Comparison of ENCODE assay signal across 23 mouse cellular contexts in the genomic region with DNA sequence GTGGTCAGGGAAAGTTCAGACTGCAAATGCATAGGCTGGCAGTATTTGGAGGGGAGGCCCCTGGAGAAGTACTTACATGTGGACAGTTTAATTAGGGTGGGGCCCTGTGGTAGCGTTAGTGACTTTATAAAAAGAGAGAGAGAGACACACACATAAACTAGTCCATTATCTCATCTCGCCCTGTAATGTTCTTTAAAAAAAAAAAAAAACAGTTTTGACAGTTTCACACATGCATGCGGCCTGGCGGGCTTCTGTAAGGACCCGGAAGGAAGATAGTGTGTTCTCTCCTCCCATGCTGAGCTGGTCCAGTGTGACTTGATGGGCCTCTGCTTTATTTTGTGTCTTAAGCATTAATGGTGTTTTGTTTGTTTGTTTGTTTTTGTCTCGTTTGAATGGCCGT. TPM values are rescaled to one million over a fixed set of nuclear protein-coding genes. Genes with fewer than 3 reads are reported as not detected.
DNase-seq lines count a peak whose midpoint lies in the region; ATAC-seq and TF ChIP-seq lines count a peak whose summit lies in the region.
"Had no signal": no experiment of that assay in that cellular context is flagged by ENCODE, and none has a peak within 500 bp of the region (broad histone marks: within the 10 kb centered on the region; RNA-seq: fewer than 3 reads in every experiment).

No protein-coding gene starts in this region.

- H3K27ac ChIP-seq in CH12.LX (ENCODE audit: insufficient read depth, low read depth): no peak overlapping the region
- no peak overlapping the region for H3K27ac ChIP-seq in MEL (ENCODE audit: control insufficient read depth, low read depth, low read length)
- H3K27ac ChIP-seq: embryonic facial prominence, embryonic 13.5 days; embryonic facial prominence, embryonic 15.5 days; forebrain, embryonic 10.5 days; forebrain, embryonic 12.5 days had no signal

- no peak for TF ChIP-seq POLR2A in CH12.LX (IDR thresholded peaks at IDR 0.05; ENCODE audit: low read depth, low read length)
- no peak for TF ChIP-seq POLR2A in MEL (IDR thresholded peaks at IDR 0.05; ENCODE audit: control insufficient read depth in 1 of 2, insufficient read depth in 1 of 2, low read depth in 1 of 2, low read length in 2 of 2, poor library complexity in 1 of 2)

- no peak for TF ChIP-seq EP300 in CH12.LX (IDR thresholded peaks at IDR 0.05; ENCODE audit: low read length)
- TF ChIP-seq EP300 in MEL (IDR thresholded peaks at IDR 0.05; ENCODE audit: low read depth in 1 of 2, low read length in 2 of 2): no peak

- ATAC-seq in megakaryocyte-erythroid progenitor cell, adult 5-6 weeks (replicated peaks; ENCODE audit: low FRiP score, low TSS enrichment, poor library complexity, severe bottlenecking): peak; percentile 48
- ATAC-seq: forebrain, embryonic 14.5 days; forebrain, embryonic 16.5 days had no signal

- no peaks in the 10 kb centered on the region for H3K79me2 ChIP-seq in CH12.LX (replicated peaks; ENCODE audit: control insufficient read depth, extremely low read depth, insufficient read depth, poor library complexity, severe bottlenecking)
- no peaks in the 10 kb centered on the region for H3K79me2 ChIP-seq in MEL (ENCODE audit: control insufficient read depth, insufficient read depth, low read length, poor library complexity)

- H3K4me2 ChIP-seq in CH12.LX (ENCODE audit: insufficient read depth, low read depth, poor library complexity, severe bottlenecking): no peak overlapping the region
- H3K4me2 ChIP-seq: embryonic facial prominence, embryonic 13.5 days; embryonic facial prominence, embryonic 15.5 days; forebrain, embryonic 12.5 days had no signal

- peaks cover 18 to 65% of the 10 kb centered on the region in 2 experiments for H3K4me1 ChIP-seq in CH12.LX (ENCODE audit: control insufficient read depth in 1 of 2, insufficient read depth in 2 of 2)
- peaks cover 13 to 17% of the 10 kb centered on the region in 2 experiments for H3K4me1 ChIP-seq in MEL (ENCODE audit: control insufficient read depth in 1 of 2, insufficient read depth in 2 of 2, low read length in 2 of 2)

- in situ Hi-C loops in CH12.LX (cut with MboI; ENCODE audit: low pct_ligation_motif_present, low pct_unique_long_range_greater_than_20kb, low sequenced_read_pairs): no loop called here

- H3K9me3 ChIP-seq in CH12.LX (replicated peaks; ENCODE audit: low read length) (no peaks in the 10 kb centered on the region), MEL (replicated peaks; ENCODE audit: insufficient read depth, low read length) (no peaks in the 10 kb centered on the region)
- H3K9me3 ChIP-seq: embryonic facial prominence, embryonic 13.5 days; embryonic facial prominence, embryonic 15.5 days; forebrain, embryonic 10.5 days; forebrain, embryonic 12.5 days; G1E had no signal

- H3K27me3 ChIP-seq in CH12.LX (replicated peaks) (no peaks in the 10 kb centered on the region), MEL (ENCODE audit: control insufficient read depth in 1 of 2, insufficient read depth in 2 of 2, low read length in 2 of 2) (no peaks in the 10 kb centered on the region)
- H3K27me3 ChIP-seq: embryonic facial prominence, embryonic 15.5 days; forebrain, embryonic 12.5 days had no signal

- dilution Hi-C loops in CH12.LX (cut with MboI; ENCODE audit: extremely low pct_ligation_motif_present, extremely low pct_unique_long_range_greater_than_20kb, low sequenced_read_pairs): no loop called here

- H3K4me3 ChIP-seq in CH12.LX (replicated peaks in 1 of 3; ENCODE audit: low read depth in 2 of 3, low read length in 2 of 3, poor library complexity in 1 of 3) (no peak overlapping the region), MEL (ENCODE audit: control insufficient read depth in 1 of 2, insufficient read depth in 1 of 2, low read depth in 2 of 2, low read length in 2 of 2) (no peak overlapping the region)
- H3K4me3 ChIP-seq: embryonic facial prominence, embryonic 13.5 days; embryonic facial prominence, embryonic 15.5 days; erythroblast, embryonic 14.5 days; forebrain, embryonic 10.5 days; forebrain, embryonic 12.5 days had no signal

- DNase-seq in CH12.LX (ENCODE audit: extremely low read depth) (peak; percentile 21), MEL (ENCODE audit: low read depth, low spot score) (no peak)
- DNase-seq in testis, postnatal 10 days (ENCODE audit: low spot score): no peak
- no peak for DNase-seq in kidney, postnatal 36 days
- DNase-seq: adrenal gland, adult 2 months; adrenal gland, postnatal 10 days; adrenal gland, postnatal 25 days; cerebellum, adult 11 months; cerebellum, adult 18-20 months; cerebellum, adult 8-10 months; cerebellum, adult 9-11 months; cerebellum, postnatal 14 days; cerebellum, postnatal 36 days; embryo, embryonic 11 days had no signal

- TF ChIP-seq RAD21 in CH12.LX (IDR thresholded peaks at IDR 0.05; ENCODE audit: low read depth, low read length) (no peak), MEL (IDR thresholded peaks at IDR 0.05; ENCODE audit: low read depth, low read length) (no peak)

- H3K9ac ChIP-seq in CH12.LX (ENCODE audit: insufficient read depth, low read depth) (no peak overlapping the region), MEL (ENCODE audit: control insufficient read depth, low read depth, low read length, poor library complexity, severe bottlenecking) (no peak overlapping the region)
- H3K9ac ChIP-seq: embryonic facial prominence, embryonic 13.5 days; embryonic facial prominence, embryonic 15.5 days; forebrain, embryonic 12.5 days had no signal

- no peak for TF ChIP-seq CTCF in CH12.LX (conservative IDR thresholded peaks at IDR 0.05 in 1 of 2, IDR thresholded peaks at IDR 0.05 in 1 of 2; ENCODE audit: low read depth in 2 of 2, low read length in 2 of 2)
- TF ChIP-seq CTCF in MEL (IDR thresholded peaks at IDR 0.05 in 2 of 3, conservative IDR thresholded peaks at IDR 0.05 in 1 of 3; ENCODE audit: control insufficient read depth in 1 of 3, insufficient read depth in 1 of 3, low read depth in 2 of 3, low read length in 3 of 3, poor library complexity in 1 of 3, severe bottlenecking in 1 of 3): no peak

- H3K36me3 ChIP-seq in CH12.LX (replicated peaks in 1 of 2; ENCODE audit: control insufficient read depth in 1 of 2, insufficient read depth in 1 of 2, low read length in 1 of 2): peaks cover 0 to 2% of the 10 kb centered on the region in 2 experiments
- peaks cover 0 to 10% of the 10 kb centered on the region in 2 experiments; a peak in 2 of 4 replicates for H3K36me3 ChIP-seq in MEL (ENCODE audit: control insufficient read depth in 1 of 2, insufficient read depth in 2 of 2, low read length in 2 of 2)
- H3K36me3 ChIP-seq: embryonic facial prominence, embryonic 13.5 days; embryonic facial prominence, embryonic 15.5 days; forebrain, embryonic 10.5 days; forebrain, embryonic 12.5 days; G1E had no signal

TF ChIP-seq in CH12.LX, 34 proteins besides CTCF, POLR2A, EP300 and RAD21:
- TF ChIP-seq MAFK (IDR thresholded peaks at IDR 0.05; ENCODE audit: insufficient replicate concordance, low read length) (no peak), ZNF384 (IDR thresholded peaks at IDR 0.05; ENCODE audit: low read depth, low read length) (peak; percentile 70)

TF ChIP-seq in MEL, 35 proteins besides CTCF, POLR2A, EP300 and RAD21:
- TF ChIP-seq TBP (IDR thresholded peaks at IDR 0.05; ENCODE audit: low read depth, low read length) (no peak), POLR2AphosphoS2 (IDR thresholded peaks at IDR 0.05; ENCODE audit: low read length) (no peak), KAT2A (conservative IDR thresholded peaks at IDR 0.05; ENCODE audit: low read depth, low read length) (no peak), GATA1 (IDR thresholded peaks at IDR 0.05; ENCODE audit: low read depth, low read length) (no peak), UBTF (IDR thresholded peaks at IDR 0.05; ENCODE audit: borderline replicate concordance, insufficient read depth, low read depth, low read length) (no peak), ZKSCAN1 (IDR thresholded peaks at IDR 0.05; ENCODE audit: low read depth, low read length) (no peak), MAZ (IDR thresholded peaks at IDR 0.05; ENCODE audit: low read depth, low read length) (no peak), TAL1 (IDR thresholded peaks at IDR 0.05; ENCODE audit: low read length) (no peak), ETS1 (IDR thresholded peaks at IDR 0.05; ENCODE audit: low read depth, low read length) (no peak), MXI1 (IDR thresholded peaks at IDR 0.05; ENCODE audit: low read depth, low read length) (peak; percentile 78), ZNF384 (IDR thresholded peaks at IDR 0.05; ENCODE audit: low read depth, low read length) (peak; percentile 62), NELFE (IDR thresholded peaks at IDR 0.05; ENCODE audit: low read depth, low read length) (no peak), MYB (IDR thresholded peaks at IDR 0.05; ENCODE audit: low read depth, low read length) (no peak), MAX (IDR thresholded peaks at IDR 0.05; ENCODE audit: low read length) (no peak), CHD2 (IDR thresholded peaks at IDR 0.05; ENCODE audit: low read length) (no peak), TCF12 (IDR thresholded peaks at IDR 0.05; ENCODE audit: low read depth, low read length) (no peak)

RNA-seq across cellular contexts. Expression of a gene that starts 45.7 kb away (rescaled TPM):
- total RNA-seq in CH12.LX (2012; rRNA removed) (63.7 and 65.6 TPM in 2 replicates), CH12.LX (2014; rRNA removed) (84.3 and 85.9 TPM in 2 replicates), MEL (2012; rRNA removed) (66.8 and 77.2 TPM in 2 replicates)
- polyA plus RNA-seq in CH12.LX (2012; ENCODE audit: insufficient read length, low read depth) (146 and 156 TPM in 2 replicates), MEL (2012; ENCODE audit: insufficient read depth in 1 of 2, insufficient read length in 2 of 2, low read depth in 1 of 2, low replicate concordance in 2 of 2, missing spikeins in 1 of 2) (100 to 1,000 TPM in 1 of 2 experiments, not detected in 1; 106 TPM)
- 41.5 and 46.7 TPM in 2 replicates for total RNA-seq in megakaryocyte-erythroid progenitor cell, adult 5-6 weeks (2014; fragmentation: Nextera tagmentation)
- total RNA-seq in megakaryocyte-erythroid progenitor cell, adult 5-6 weeks (2017): 101 and 106 TPM in 2 replicates
